Mouse (Mus musculus): ENCODE measurements at regions not wholly inside any gene's neighbourhood (a gene's known extent, or its start where the extent isn't known, plus 50 kb on each side); places are given as distances from the start of the nearest gene placed in this dataset.

- no peak for TF ChIP-seq CTCF (IDR thresholded peaks at IDR 0.05; ENCODE audit: low read depth)
- TF ChIP-seq EP300 (IDR thresholded peaks at IDR 0.05; ENCODE audit: low read depth) = no peak
These were observed 82.1 kb upstream of the Rasgrf1 start for GRCm38 (mm10) chr9:89827564-89827963.

All from liver, embryonic 14.5 days (tissue).